Mouse (Mus musculus) heart, postnatal 10 days (tissue): ENCODE measurements around the gene Tmem109. TPM values are rescaled to one million over a fixed set of nuclear protein-coding genes. Genes with fewer than 3 reads are reported as not detected.

Source experiments
- DNase-seq, 2 experiments: peaks; one replicate each; pipeline ENCODE4 v3.0.0; 2021
- intact Hi-C: fragments of 180-260 bp; cut with DNase I; formaldehyde crosslinking; loops from one replicate; pipeline ENCODE4 v1.15.1; 2025
- total RNA-seq, 2 experiments: library from RNA; stranded (reverse); gene quantifications; 2 replicates each; pipeline ENCODE4 v1.2.3; 2021

Gene Tmem109
- total RNA-seq, 2 experiments from 2014 or later, result 95.3 to 104 TPM

DNA sequence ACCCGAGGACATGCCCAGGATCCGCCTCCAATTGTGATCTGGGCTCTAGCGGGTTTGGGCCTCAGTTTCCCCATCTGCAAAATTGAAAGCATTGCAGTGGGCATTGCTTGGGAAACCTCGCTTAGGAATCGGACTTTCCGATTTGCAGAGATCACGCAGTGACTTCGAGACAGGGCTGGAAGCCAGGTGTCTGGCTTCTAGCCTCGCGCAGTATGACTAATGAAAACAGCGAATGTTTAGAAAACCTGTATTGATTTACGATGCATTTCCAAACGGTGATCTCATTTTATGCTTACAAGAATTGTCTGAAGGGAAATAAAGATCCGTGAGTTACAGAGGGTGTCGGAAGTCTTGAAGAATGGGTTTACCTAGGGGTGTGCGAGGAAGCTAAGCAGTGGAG is 13.9 kb upstream of the Tmem109 start:
- DNase-seq, result no peak
- intact Hi-C loops, result no loop called here

DNA sequence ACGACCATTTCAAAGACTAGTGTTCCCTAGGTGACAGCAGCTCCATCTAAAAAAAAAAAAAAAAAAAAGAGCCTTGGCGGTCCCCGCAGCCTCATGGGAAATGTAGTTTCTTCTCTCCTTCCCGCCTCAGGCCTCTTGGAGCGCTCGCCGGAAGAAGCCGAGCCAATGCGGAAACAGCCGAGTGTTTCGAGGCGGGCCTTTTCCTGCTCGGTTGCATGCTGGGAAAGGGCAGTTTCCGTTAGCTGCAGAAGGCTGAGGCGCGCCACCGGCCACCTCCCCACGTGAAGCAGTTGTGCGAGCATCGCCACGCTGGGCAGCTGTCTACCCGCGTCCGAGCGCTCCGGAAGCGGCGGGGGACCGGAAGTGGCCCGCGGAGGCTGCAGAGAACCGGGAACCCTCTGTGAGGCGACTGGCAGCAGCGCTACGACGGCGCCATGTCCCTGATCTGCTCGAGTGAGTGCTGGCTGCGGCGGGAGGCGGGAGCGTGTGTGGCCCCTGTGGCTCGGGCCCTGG is 13.3 kb upstream of the Tmem109 start, which contains the start of gene Prpf19:
TSS of gene Prpf19 (plus strand) at position 216 of the 513 bp plus-strand sequence.
- intact Hi-C loops, result no loop called here

DNA sequence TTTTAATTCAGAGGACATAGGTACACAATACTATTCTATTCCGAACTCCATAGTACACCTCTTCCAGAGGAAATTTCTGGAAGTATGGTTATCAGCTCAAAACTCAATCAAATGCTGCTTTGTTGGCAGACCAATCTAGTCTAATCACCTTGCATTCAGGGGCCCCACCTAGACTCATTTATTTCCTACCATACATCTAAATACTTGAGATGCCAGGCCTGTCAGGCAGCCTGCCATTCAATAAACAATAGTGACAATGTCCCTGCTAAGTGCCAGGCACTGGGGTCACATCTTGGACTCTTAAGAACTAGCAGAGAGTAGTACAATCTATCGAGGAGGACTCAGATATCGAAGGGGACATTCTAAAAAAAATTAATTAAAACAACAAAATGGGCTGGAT is 10.4 kb upstream of the Tmem109 start:
- no peak for DNase-seq
- intact Hi-C loops, result no loop called here

More for the DNA sequence above, 13.3 kb upstream of the Tmem109 start, which contains the start of gene Prpf19:
- peak; percentile 99 for DNase-seq

DNA sequence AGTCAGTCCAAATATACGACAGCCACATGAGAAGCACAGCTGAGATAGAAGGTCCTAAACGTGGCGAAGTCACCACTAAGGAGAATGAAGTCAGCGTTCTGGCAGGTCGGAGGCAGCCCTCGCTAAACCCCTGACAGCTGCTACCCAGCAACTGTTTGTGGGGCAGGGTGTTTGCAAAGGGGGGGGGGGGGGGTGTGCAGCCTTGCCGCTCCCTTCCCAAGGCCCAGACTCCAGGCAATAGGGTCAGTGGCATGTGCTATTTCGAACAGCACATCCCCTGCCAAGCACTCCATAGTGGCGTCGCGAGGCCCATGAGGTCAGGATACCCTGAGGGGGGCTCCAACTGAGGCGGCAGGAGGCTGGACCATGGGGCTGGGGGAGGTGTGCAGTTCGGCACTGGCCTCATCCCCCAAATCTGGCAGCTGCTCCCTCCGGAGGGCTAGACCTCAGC is 801 bp downstream of the Tmem109 start:
- intact Hi-C loops, result loop anchor here (1.0 kb wide), 1 partner anchor 164 kb away; no protein-coding TSS in a partner anchor
- peak; percentile 60 to 64 for DNase-seq

DNA sequence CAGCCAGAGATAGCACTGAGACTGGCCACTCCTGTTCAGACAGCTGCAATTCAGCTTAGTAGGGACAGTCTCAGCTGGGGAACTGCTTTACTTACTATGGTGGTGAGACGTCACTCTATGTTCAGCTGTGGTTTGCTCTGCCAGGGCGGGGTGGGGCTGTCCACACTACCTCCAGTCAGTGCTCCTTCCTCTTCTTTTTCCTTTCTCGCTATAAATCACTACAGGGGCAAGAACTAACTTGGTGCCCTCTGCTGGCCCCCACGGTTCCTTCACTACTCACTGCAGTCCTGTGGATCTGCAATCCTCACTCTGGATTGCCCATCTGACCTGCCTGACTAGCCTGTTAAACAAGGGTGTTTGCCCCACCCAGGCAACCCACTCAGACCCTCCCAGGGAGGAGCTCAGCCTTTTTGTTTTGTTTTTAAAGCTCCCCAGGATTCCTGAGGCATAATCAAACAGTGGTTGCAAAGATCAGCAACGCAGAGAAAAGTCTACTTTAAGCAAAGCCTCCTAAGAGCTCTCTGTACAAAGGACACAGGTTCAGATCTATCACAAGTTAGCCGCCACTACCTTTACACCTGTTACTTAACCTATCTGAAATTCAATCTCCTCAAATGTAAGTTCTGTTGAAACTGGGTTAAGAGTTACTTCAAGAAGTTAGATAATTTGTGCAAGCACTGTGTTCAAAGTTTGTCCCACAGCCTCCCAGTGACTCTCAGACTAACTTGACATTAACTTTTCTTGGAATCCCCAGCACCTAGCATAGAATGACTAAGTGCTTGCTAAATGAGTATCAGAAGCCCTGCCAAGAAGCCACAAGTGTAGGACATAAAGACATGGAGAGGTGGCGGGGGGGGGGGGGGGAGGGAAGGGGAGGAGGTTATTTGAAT is 1.5 kb downstream of the Tmem109 start:
- intact Hi-C loops, result loop anchor here (1.0 kb wide), 1 partner anchor 163 kb away; no protein-coding TSS in a partner anchor
- peak; percentile 62 to 71 for DNase-seq

DNA sequence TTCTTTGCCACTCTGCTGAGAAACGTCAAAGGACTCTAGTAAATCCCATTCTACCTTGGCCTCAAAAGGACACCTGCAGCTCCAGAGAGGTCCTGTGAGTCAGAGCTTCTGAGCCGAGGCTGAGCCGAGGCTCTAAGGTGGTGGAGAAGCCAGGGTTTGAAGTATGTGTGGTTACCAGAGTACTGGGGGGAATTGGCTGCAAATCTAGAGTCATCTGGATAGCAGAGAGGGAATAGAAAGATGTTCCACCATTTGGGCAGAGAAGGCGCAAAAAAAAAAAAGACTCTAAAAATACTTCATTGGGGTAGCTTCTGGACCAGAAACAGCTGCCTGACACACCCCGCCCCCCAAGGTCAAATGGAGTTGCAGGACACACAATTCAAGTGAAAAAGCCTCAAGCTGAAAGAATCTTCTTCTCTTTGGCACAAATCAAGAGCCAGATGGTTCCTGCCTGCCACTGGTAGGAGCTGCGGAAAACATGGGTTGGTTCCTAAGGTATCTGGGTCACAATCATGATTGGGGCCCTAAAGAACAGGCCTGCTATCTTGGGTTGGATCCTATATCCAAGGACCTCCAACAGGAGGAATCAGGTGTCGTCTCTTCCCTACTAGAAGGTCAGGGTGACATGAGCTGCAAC is 3.5 kb downstream of the Tmem109 start:
- intact Hi-C loops, result no loop called here
- DNase-seq, result no peak

DNA sequence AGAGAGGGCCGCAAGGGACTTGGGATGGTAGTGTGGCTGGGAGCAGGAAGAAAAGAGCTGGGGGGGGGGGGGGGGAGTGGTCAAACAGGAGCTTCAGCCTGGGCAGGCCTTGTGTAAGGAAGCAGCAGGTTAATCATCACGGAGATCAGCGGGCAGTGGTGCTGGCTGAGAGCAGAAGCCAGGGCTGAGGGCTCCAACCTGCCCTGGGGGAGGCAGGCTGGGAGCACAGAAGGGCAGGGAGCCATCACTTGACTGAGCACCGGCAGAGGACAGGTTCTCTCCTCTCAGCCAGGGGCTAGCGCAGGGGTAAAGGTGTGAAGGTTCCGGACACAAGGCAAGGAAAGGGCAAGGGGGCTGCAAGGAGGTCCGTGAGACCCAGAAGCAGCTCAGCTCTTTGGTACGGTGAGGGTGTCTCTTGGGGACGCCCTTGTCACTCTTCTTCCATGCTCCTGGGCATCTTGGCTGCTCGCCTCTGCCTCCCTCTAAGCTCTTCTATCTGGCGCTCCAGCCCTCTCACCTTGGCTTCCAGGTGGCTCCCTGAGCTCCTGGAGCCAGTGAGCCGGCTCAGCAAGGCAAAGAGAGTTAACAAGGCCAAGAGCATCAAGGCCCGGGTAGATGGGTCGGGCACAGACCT is 10.4 kb downstream of the Tmem109 start:
- DNase-seq, result no peak
- intact Hi-C loops, result no loop called here

DNA sequence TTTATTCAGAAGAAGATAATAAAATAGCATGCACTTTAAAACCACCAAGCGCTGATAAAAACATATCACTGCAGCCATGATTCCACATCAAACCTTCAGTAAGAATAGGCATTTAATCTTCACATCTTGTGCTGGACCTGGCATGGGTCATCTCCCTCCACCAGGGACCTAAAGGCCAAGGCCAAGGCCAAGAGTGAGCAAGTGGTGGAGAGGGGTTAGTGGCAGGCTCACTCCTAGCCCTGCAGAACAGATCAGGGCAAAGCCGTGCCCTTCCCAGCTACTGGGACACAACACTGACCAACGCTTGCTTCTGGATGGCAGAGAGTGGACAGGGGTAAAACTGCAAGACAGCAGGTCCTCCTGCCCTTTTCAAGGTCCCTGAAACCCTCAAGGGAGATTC is 11.1 kb downstream of the Tmem109 start:
- no peak for DNase-seq
- intact Hi-C loops, result no loop called here

DNA sequence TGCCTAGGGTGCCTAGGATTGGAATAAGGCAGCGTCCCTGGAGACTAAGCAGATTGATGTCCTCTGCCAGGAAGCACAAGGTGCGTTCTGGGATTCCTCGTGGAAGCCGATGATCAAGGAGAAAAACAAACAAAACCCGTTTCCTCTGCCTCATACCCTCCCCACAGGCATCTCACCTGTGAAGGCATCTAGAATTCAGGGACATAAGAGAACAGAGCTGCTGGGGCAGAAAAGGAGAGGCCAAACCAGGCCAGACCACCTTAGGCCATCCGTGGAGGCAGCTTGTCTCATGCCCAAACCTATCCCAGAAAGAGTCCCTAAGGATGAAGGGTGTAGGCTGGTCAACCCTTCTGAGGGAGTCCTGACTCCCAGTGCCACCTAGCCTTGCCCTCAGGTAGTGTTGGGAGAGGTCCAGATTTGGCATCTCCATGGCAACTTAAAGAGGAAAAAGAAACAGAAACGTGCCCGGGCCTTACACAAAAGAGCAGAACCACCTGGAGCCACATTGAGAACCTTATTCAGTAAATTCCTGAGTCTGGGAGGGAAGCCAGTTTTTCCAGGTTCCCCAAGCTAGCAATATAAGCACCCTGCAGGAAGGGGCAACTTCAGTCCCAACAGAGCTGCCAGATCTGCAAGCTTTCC is 11.8 kb downstream of the Tmem109 start, which contains the start of gene Tmem132a:
TSS of gene Tmem132a (minus strand) at position 55 of the 642 bp plus-strand sequence.
- intact Hi-C loops, result no loop called here
- DNase-seq, result peak in 1 of 2 experiments; percentile 29

DNA sequence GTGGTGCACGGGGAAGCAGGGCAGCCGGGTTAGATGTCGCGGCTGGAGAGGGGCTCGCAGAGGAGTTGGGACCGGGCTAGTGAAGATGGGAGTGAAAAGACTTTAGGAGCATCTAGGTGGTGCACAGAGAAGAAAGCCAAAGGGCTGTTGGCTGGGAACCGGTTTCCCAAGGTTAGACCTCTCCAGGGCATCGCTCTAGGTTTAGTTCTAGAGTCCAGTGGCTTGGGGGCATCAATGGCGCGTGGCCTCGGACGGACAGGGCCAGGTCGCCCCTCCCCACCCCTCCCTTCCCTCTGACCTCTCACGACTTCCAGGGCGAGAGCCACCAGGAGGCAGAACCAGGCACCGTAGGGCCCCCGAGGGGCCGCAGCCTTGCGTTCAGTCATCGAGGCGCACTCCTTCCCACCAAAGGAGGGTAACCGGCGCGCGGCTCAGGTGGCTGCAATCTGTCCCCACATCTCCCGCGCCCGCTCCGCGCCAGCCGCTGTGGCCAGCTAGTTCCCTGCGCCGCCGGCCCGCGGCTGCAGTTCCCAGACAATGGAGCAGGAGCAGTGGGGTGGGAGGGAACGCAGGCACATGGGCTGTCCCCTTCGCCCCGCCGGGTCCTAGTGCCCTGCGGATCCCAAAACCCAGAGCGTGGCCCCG is 12.4 kb downstream of the Tmem109 start:
- intact Hi-C loops, result no loop called here
- DNase-seq, result peak; percentile 85 to 86

DNA sequence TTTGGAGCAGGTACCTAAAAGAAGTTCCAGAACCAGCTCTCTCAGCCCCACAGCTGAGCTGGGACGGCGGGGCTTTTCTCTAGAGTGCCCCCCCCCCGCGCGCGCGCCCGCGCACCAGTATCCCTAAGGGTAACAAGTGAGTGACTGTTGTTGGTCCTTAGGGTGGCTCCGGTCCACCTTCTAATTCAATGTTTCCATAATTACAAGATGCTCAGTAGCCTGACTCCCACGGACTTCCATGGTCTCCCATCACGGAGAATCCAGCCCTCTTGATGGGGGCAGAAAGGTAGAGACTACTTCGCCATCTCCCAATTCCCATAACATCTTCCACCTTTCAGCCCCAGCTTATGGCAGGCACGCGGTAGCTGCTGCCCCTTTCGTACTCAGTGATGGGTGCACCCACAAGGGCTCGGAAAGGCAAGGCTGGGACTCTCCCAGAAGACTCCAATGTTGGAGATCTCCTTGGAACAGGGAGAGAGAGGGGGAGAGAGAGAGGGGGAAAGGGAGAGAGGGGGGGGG is 13.1 kb downstream of the Tmem109 start:
- intact Hi-C loops, result no loop called here
- DNase-seq, result peak in 1 of 2 experiments; percentile 35

DNA sequence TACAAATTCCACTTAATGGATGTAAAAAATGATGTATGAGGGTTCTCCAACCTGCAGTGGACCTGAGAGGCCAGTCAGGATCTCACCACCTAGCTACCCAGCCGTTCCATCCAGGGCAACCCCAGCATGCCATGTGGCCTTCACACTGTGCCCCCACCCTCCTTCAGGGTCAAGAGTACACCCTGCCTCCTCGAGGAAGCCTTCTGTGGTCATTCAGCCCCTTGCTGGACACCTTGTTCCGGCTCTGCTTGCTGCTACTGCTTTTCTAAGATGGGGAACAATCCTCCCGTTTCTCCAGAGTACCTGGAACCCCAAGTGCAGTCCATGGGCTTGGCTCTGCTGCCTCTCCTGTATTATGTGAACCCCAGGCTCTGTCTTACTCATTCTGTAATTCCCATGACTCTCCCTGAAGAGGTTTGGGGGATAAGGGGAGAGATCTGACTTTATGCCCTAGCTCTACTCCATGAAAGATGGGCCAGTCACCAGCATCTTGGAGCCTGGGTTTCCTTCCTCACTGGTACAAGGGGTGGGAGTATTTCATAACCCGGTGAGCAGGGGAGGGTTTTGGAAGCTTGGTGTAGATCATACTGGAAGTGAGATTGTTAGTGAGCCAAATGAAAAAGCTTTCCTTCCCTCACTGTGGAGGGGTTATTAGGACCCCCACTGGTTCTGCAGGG is 13.7 kb downstream of the Tmem109 start:
- no peak for DNase-seq
- intact Hi-C loops, result no loop called here

DNA sequence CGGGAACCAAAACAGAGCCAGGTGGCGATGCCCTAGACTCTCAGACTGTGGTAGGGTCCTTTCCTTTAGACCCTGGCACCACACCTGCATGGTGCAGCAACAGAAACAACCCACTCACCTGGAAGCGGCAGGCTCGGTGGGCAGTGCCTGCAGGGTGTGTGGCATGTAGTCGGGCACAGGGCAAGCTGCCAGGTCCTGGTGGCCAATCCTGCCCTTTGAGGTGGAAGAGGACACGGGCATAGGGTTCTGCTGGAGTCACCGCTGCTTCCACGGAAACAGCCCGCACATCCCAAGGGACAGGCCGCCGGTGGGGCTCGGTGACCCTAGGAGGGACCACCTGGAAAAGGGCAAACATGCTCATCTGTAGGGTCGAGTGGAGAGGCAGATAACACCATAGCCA is 15.4 kb downstream of the Tmem109 start:
- DNase-seq, result no peak
- intact Hi-C loops, result no loop called here

DNA sequence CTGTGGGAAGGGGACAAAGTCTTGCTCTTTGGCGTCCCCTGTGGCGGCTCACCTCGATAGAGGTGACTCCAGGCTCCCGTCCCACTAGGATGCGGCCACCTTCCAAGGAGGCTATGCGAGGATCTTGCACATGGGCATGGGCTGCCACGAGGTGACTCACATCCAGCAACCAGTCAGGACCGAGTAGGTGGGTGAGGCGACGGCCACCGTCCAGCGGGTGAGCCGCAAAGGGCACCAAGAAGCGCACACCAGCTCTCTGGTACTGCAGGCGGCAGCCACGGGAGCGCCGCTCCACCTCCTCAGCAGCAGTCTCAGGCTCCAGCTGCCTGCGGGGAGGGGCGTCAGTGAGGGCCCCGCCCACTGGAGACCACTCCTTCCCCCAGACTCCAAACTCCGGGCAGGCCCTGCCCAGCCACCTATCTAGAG is 21.7 kb downstream of the Tmem109 start:
- intact Hi-C loops, result no loop called here

DNA sequence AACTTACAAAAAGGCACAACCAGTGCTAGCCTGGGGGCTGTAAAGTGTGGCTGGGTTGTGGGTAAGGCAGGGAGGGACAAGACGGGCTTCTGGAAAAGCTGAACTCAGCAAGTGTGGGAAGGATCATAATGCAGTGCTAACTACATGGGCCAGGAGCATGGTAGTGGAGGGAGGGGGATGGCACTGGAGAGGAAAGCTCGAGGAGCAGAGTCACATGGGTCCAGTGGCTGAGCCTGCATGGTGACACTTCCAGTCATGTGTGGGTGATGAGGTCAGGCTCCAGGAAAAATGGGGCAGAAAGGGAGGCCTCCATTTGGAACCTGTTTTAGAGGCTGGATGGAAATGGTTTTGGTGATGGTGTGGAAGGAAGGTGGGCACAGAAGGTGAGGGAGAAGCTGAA is 25.3 kb downstream of the Tmem109 start:
- DNase-seq, result no peak
- intact Hi-C loops, result no loop called here

More for the DNA sequence above, 21.7 kb downstream of the Tmem109 start:
- no peak for DNase-seq

DNA sequence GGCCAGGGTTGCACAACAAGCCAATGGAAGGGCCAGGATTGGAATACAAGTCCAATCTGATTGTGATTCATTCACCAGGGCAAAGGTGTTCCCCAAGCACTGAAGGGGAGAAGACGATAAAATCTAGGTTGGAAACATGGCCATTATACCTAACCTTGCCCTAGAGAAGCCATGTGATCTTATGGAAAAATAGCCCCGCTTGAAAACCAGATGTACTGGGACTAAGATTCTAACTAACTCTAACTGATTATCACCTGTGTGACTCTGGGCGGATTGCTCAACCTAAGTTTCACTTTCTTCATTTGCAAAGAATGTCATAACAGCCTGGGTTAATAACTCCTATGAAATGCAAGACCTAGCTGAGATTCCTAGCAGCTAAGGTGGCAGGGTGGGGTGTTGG is 26.4 kb downstream of the Tmem109 start:
- no peak for DNase-seq
- intact Hi-C loops, result no loop called here

DNA sequence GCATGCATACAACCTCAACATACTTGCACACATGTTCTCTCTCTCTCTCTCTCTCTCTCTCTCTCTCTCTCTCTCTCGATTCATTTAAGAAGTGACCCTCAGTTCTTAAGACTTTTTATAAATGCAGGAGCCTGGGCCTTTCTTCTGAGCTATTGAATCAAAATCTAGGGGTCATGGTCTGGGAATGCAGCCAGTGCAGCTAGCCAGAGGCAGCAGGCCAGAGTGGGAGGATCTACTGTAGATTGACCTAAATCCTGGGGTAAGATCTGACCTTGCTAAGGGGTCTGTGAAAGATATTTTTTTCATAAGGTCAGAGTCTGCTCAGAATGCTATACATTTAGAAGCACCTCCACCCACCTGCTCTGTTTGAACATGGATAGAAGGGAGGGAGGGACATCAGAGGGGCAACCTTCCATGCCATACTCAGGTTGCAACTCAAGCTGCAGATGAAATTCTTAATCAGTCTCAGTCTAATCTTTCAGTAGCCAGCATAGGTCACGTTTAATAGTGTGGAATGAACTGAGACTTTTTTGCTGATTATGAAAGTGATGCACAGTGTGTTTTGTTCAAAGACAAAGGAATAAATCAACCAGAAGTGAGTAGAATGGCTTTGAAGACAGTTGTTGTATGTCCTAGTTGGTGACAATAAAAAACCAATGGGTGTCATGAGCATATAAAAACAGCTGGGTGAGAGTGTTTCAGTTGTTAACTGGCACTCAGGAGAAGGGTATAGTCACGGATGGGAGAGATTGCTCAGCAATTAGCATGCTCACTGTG is 34.3 kb downstream of the Tmem109 start:
- peak; percentile 72 to 76 for DNase-seq
- intact Hi-C loops, result no loop called here

DNA sequence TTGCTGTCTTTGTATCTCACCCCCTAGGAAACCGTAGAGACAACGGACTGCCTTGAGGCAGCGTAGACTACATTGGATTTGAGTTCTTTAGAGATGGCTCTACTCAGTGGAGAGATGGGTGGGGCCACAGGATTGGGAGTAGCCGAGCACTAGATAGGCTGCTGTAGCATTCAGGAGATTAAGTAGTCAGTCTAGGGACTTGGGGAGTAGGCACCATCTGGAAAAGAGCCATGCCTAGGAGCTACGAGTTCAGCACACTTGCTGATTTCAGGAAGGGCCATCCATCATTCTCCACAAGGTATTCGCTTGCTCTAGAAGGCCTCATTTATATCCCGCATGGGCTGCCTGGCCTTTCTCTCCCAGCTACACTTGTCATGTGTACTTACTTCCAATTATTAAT is 35.7 kb downstream of the Tmem109 start:
- intact Hi-C loops, result no loop called here
- DNase-seq, result no peak
